Mouse (Mus musculus) lung, postnatal 0 days (tissue): ENCODE results near the gene Tecr. TPM values are rescaled to one million over a fixed set of nuclear protein-coding genes. Genes with fewer than 3 reads are reported as not detected.

Experiments
- ATAC-seq: fragments of 200-750 bp; cut with Nextera tagmentation; 2 replicates; pipeline ENCODE4 v1.8.0; 2017; ENCODE audit warnings: moderate library complexity
- DNase-seq: peaks from one replicate; pipeline ENCODE4 v3.0.0-alpha.2; 2016; ENCODE audit warnings: low spot score
- H3K27ac ChIP-seq: fragments of 300-500 bp; sonication (generic); 2 replicates; pipeline ENCODE4 v1.5.1; 2014; ENCODE audit warnings: antibody characterized with exemption, mild to moderate bottlenecking, low read length, mixed read lengths
- H3K27me3 ChIP-seq: fragments of 300-500 bp; sonication (generic); replicated peaks from 2 replicates; pipeline ENCODE4 v1.6.1; 2014; ENCODE audit warnings: low read length, mixed read lengths; ENCODE audit not compliant: insufficient read depth
- H3K36me3 ChIP-seq: fragments of 300-500 bp; sonication (generic); 2 replicates; pipeline ENCODE4 v1.6.1; 2014; ENCODE audit warnings: low read length, mixed read lengths; ENCODE audit not compliant: insufficient read depth
- H3K4me1 ChIP-seq: fragments of 300-500 bp; sonication (generic); 2 replicates; pipeline ENCODE4 v1.6.1; 2014; ENCODE audit warnings: antibody characterized with exemption, low read depth, low read length, mixed read lengths; ENCODE audit not compliant: insufficient read depth
- H3K4me2 ChIP-seq: fragments of 300-500 bp; sonication (generic); replicated peaks from 2 replicates; pipeline ENCODE4 v1.6.1; 2014; ENCODE audit warnings: low read depth, mild to moderate bottlenecking, low read length, moderate library complexity, mixed read lengths
- H3K4me3 ChIP-seq: fragments of 300-500 bp; sonication (generic); 2 replicates; pipeline ENCODE4 v1.5.1; 2014; ENCODE audit warnings: low read depth, low read length
- H3K9ac ChIP-seq: fragments of 300-500 bp; sonication (generic); replicated peaks from 2 replicates; pipeline ENCODE4 v1.6.1; 2014; ENCODE audit warnings: low read depth, mild to moderate bottlenecking
- H3K9me3 ChIP-seq: fragments of 300-500 bp; sonication (generic); 2 replicates; pipeline ENCODE4 v1.6.1; 2016; ENCODE audit warnings: low read length, mixed read lengths
- CTCF ChIP-seq: IDR thresholded peaks from 2 replicates; pipeline ENCODE4 v1.5.1; 2016; ENCODE audit warnings: antibody characterized with exemption, mild to moderate bottlenecking
- EP300 ChIP-seq: IDR thresholded peaks from 2 replicates; pipeline ENCODE4 v1.6.1; 2016; ENCODE audit warnings: antibody characterized with exemption, mild to moderate bottlenecking, control low read depth
- WGBS: fragments of 180-500 bp; shearing (Covaris S2); extraction: QIAGEN DNeasy Blood & Tissue Kit; methylation state at CpG from one replicate; pipeline ENCODE4 v1.1.7; 2014; 5-methylcytosine and 5-hydroxymethylcytosine counted together
- polyA plus RNA-seq: library from polyadenylated mRNA; unstranded; fragments of >200 nt; fragmentation: Nextera tagmentation; extraction: Ambion mirVana; gene quantifications from 2 replicates; pipeline ENCODE4 v1.2.1, GENCODE M21; 2015

Gene Tecr
- polyA plus RNA-seq, 1 experiment from 2014 or later, result 293 TPM

- no peaks in the 10 kb centered on the region for H3K36me3 ChIP-seq
- WGBS, result 85% methylated on average over 5 of the region's 5 CpGs
- DNase-seq, result no peak
Measured at GRCm38 (mm10) chr8:83588886-83589285, 18.9 kb downstream of the Tecr start.

DNA sequence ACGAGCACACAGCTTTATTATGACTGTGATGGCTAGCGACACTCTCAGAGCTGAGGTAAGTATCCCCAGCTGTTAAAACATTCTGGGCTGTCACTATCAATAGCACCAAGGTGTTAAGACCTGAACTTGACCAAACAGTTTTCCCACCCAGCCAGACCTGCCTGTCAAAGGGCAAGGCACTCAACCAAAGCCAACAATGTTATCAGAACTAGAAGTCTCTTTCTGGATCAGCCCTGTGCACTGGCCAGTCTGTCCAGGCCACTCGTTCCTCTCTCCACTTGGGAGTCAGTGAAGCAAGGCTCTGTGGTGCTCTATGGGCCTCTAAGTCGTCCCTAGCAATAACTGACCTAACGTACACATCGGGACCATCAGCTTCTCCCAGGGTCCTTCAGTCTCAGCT, 20.1 kb downstream of the Tecr start:
- DNase-seq (no peak), ATAC-seq (peak; percentile 23; the same call in 1 of the 2 replicates)
- Histone ChIP-seq H3K9ac (no peak overlapping the region), H3K9me3 (no peaks in the 10 kb centered on the region), H3K36me3 (no peaks in the 10 kb centered on the region), H3K27me3 (no peaks in the 10 kb centered on the region), H3K4me2 (no peak overlapping the region), H3K4me3 (no peak overlapping the region), H3K4me1 (peaks cover 4% of the 10 kb centered on the region; the same call in 1 of the 2 replicates), H3K27ac (no peak overlapping the region)
- 52% methylated on average over 6 of the region's 6 CpGs for WGBS
- TF ChIP-seq CTCF (no peak), EP300 (no peak)

More at GRCm38 (mm10) chr8:83588886-83589285, 18.9 kb downstream of the Tecr start:
- no peaks in the 10 kb centered on the region for H3K27me3 ChIP-seq
- ATAC-seq, result no peak
- no peak overlapping the region for H3K4me2 ChIP-seq
- H3K27ac ChIP-seq, result no peak overlapping the region
- H3K4me3 ChIP-seq, result no peak overlapping the region
- no peak for TF ChIP-seq EP300
- no peak for TF ChIP-seq CTCF
- H3K9ac ChIP-seq, result no peak overlapping the region
- peaks cover 5% of the 10 kb centered on the region; the same call in 1 of the 2 replicates for H3K4me1 ChIP-seq
- H3K9me3 ChIP-seq, result no peaks in the 10 kb centered on the region

GRCm38 (mm10) chr8:83585333-83585732, 22.4 kb downstream of the Tecr start:
- Histone ChIP-seq H3K4me1 (no peaks in the 10 kb centered on the region), H3K27me3 (no peaks in the 10 kb centered on the region), H3K9me3 (no peaks in the 10 kb centered on the region), H3K27ac (no peak overlapping the region), H3K9ac (no peak overlapping the region), H3K4me3 (no peak overlapping the region), H3K36me3 (no peaks in the 10 kb centered on the region), H3K4me2 (no peak overlapping the region)
- DNase-seq (no peak), ATAC-seq (no peak)
- TF ChIP-seq CTCF, result no peak
- no peak for TF ChIP-seq EP300
- 48% methylated on average over 3 of the region's 3 CpGs for WGBS

DNA sequence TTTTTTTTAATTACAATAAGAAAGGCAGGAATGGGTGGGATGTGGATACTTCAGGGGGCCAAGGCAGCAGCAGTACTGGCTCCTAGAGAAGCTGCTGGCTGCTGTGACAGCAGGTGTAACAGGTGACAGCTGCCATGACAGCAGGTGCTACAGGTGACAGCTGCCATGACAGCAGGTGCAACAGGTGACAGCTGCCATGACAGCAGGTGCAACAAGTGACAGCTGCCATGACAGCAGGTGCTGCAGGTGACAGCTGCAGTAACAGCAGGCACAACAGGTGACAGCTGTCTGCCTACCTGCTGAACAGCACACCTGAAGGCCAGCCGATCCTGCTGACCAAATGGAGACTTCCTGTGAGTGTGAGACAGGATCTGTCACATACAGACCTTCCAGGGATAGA, 23.0 kb downstream of the Tecr start:
- no peak overlapping the region for H3K9ac ChIP-seq
- DNase-seq (no peak), ATAC-seq (no peak)
- H3K9me3 ChIP-seq, result no peaks in the 10 kb centered on the region
- H3K4me1 ChIP-seq, result no peaks in the 10 kb centered on the region
- no peak overlapping the region for H3K4me3 ChIP-seq
- 80% methylated on average over 1 of the region's 1 CpGs for WGBS
- TF ChIP-seq CTCF (no peak), EP300 (no peak)
- no peak overlapping the region for H3K27ac ChIP-seq
- no peak overlapping the region for H3K4me2 ChIP-seq
- no peaks in the 10 kb centered on the region for H3K27me3 ChIP-seq
- H3K36me3 ChIP-seq, result no peaks in the 10 kb centered on the region

DNA sequence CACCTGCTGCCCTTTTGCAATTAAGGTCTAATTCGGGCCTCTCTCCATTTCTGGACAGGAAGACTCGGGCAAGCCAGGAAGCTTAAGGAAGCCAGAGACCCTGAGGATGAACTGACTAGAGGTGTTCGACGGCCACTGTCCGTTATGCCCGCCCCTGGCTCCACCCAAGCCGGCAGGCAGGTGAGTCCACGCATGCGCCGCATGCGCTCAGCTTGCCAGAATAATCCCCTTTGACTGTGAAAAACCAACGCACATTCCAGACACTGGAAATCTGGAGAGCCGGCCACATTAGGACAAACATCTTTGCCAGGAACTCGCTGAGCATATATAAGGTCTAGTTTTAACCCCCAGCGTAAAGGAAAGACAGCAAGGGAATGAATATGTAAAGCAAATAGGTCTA, 24.5 kb downstream of the Tecr start:
- 72% methylated on average over 15 of the region's 15 CpGs for WGBS
- Histone ChIP-seq H3K27ac (no peak overlapping the region), H3K27me3 (no peaks in the 10 kb centered on the region), H3K4me2 (no peak overlapping the region), H3K4me3 (no peak overlapping the region), H3K9ac (no peak overlapping the region), H3K4me1 (no peaks in the 10 kb centered on the region), H3K36me3 (no peaks in the 10 kb centered on the region), H3K9me3 (no peaks in the 10 kb centered on the region)
- TF ChIP-seq CTCF (no peak), EP300 (no peak)
- DNase-seq, result no peak
- no peak for ATAC-seq

DNA sequence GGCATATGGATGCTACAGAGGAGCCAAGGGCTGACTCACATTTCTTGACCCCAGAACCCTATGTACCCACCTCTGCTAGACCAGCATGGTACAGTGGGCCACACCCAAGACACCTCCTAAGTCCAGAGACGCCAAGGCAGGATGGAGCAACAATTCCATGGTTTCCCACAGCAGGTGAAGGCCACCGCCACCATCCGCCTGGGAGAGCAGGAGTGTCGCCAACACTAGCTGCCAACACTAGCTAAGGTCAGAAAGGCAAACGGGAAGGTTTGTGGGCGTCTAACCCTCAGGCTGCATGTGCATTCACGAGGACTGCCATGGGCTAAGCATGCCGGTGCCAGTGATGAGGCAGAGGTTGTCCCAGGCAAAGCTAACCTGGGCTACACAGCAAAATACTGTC, 25.5 kb downstream of the Tecr start:
- no peaks in the 10 kb centered on the region for H3K9me3 ChIP-seq
- H3K36me3 ChIP-seq, result no peaks in the 10 kb centered on the region
- H3K4me3 ChIP-seq, result no peak overlapping the region
- H3K27me3 ChIP-seq, result no peaks in the 10 kb centered on the region
- H3K27ac ChIP-seq, result no peak overlapping the region
- peaks cover 4% of the 10 kb centered on the region; the same call in 1 of the 2 replicates for H3K4me1 ChIP-seq
- H3K9ac ChIP-seq, result no peak overlapping the region
- DNase-seq (no peak), ATAC-seq (no peak)
- WGBS, result 78% methylated on average over 8 of the region's 8 CpGs
- TF ChIP-seq EP300, result no peak
- no peak for TF ChIP-seq CTCF
- no peak overlapping the region for H3K4me2 ChIP-seq

- H3K9ac ChIP-seq, result no peak overlapping the region
- H3K27ac ChIP-seq, result no peak overlapping the region
- no peak for ATAC-seq
- H3K9me3 ChIP-seq, result no peaks in the 10 kb centered on the region
- H3K4me2 ChIP-seq, result no peak overlapping the region
- H3K36me3 ChIP-seq, result no peaks in the 10 kb centered on the region
- DNase-seq, result no peak
- H3K4me3 ChIP-seq, result no peak overlapping the region
- peaks cover 12% of the 10 kb centered on the region; the same call in 1 of the 2 replicates for H3K4me1 ChIP-seq
- TF ChIP-seq EP300 (no peak), CTCF (no peak)
- H3K27me3 ChIP-seq, result no peaks in the 10 kb centered on the region
- WGBS, result 80% methylated on average over 8 of the region's 8 CpGs
Measured at GRCm38 (mm10) chr8:83580826-83581225, 26.9 kb downstream of the Tecr start.
